8 mouse cellular contexts compared by ENCODE assay signal in the genomic region with DNA sequence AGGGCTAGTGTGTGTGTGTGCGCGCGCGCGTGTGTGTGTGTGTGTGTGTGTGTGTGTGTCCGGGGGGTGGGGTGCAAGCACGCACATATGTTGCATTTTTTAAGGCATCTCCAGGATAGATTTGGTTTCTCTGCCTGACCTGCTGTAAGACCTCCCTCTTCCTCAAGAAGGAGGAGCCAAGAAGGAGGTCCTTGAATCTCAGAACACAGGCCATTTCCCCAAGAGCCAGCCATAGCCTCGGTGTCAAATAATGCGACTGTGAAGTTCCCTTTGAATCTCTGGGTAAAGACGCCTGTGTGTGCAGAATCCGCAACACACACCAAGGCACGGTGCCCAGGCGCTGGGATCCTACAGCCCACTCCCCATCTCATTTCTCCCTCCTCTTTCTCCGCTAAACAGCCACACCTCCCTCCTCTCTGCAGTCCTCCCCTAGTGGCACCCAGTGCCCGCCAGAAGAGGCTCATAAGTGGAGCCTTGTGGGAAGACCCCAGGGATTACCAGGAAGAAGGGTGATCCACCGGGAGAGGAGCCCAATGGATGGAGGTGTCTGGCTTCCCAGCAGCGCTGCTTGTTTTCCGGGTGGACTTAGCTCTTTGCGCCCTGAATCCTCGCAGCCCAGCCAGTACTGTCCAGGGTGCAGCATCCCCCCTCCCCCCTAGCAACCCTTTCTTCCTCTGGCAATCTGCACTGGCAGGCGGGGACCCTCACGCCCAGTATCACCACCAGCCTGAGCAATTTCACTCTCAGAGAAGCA.
DNase-seq lines count a peak whose midpoint lies in the region; ATAC-seq and TF ChIP-seq lines count a peak whose summit lies in the region.

No protein-coding gene starts in this region.

- H3K4me2 ChIP-seq in forebrain, embryonic 16.5 days (ENCODE audit: low read length): peak overlapping the region; percentile 59
- H3K4me2 ChIP-seq in lung, embryonic 15.5 days: peak overlapping the region; percentile 97

- peaks cover 3% of the 10 kb centered on the region; the same call in 1 of the 2 replicates for H3K4me1 ChIP-seq in cerebellum, adult 2 months (ENCODE audit: control insufficient read depth, insufficient read depth, low read length)
- peaks cover 22% of the 10 kb centered on the region for H3K4me1 ChIP-seq in forebrain, embryonic 16.5 days (replicated peaks; ENCODE audit: control insufficient read depth, insufficient read depth, low read length)
- H3K4me1 ChIP-seq in lung, embryonic 15.5 days: peaks cover 27% of the 10 kb centered on the region
- H3K4me1 ChIP-seq in olfactory bulb, adult 2 months (ENCODE audit: control insufficient read depth, insufficient read depth, low read length): no peaks in the 10 kb centered on the region

- TF ChIP-seq POLR2A in cerebellum, adult 2 months (IDR thresholded peaks at IDR 0.05; ENCODE audit: borderline replicate concordance, insufficient read depth, low read length): peak; percentile 27; the same call in 1 of the 2 replicates
- no peak for TF ChIP-seq POLR2A in olfactory bulb, adult 2 months (IDR thresholded peaks at IDR 0.05; ENCODE audit: insufficient read depth, low read depth, low read length)

- no peaks in the 10 kb centered on the region for H3K9me3 ChIP-seq in forebrain, embryonic 16.5 days (ENCODE audit: control insufficient read depth, low read length)
- H3K9me3 ChIP-seq in lung, embryonic 15.5 days: no peaks in the 10 kb centered on the region

- H3K9ac ChIP-seq in forebrain, embryonic 16.5 days (replicated peaks; ENCODE audit: low read depth, low read length): peak overlapping the region; percentile 92
- peak overlapping the region; percentile 83 for H3K9ac ChIP-seq in lung, embryonic 15.5 days

- no peaks in the 10 kb centered on the region for H3K27me3 ChIP-seq in cerebellum, adult 2 months (ENCODE audit: control insufficient read depth, insufficient read depth, low read length)
- peaks cover 10% of the 10 kb centered on the region for H3K27me3 ChIP-seq in forebrain, embryonic 16.5 days (replicated peaks; ENCODE audit: control insufficient read depth, insufficient read depth, low read length)
- H3K27me3 ChIP-seq in lung, embryonic 15.5 days: peaks cover 20% of the 10 kb centered on the region

- TF ChIP-seq CTCF in cerebellum, adult 2 months (IDR thresholded peaks at IDR 0.05; ENCODE audit: borderline replicate concordance, insufficient read depth, low read depth, low read length): no peak
- no peak for TF ChIP-seq CTCF in olfactory bulb, adult 2 months (IDR thresholded peaks at IDR 0.05; ENCODE audit: insufficient read depth, low read depth, low read length)

- under 1% methylated on average over 22 of the region's 22 CpGs for WGBS in cerebellum, adult 2 months
- WGBS in forebrain, embryonic 16.5 days: 0% methylated on average over 22 of the region's 22 CpGs
- 2% methylated on average over 22 of the region's 22 CpGs for whole genome bisulfite sequencing in lung, embryonic 15.5 days
- WGBS in olfactory bulb, adult 2 months: under 1% methylated on average over 22 of the region's 22 CpGs

- H3K4me3 ChIP-seq in cerebellum, adult 2 months (replicated peaks; ENCODE audit: insufficient read depth, low read depth, low read length): peak overlapping the region; percentile 95
- peak overlapping the region; percentile 75 for H3K4me3 ChIP-seq in forebrain, embryonic 16.5 days (replicated peaks; ENCODE audit: low read length)
- H3K4me3 ChIP-seq in lung, embryonic 15.5 days: peak overlapping the region; percentile 88
- H3K4me3 ChIP-seq in olfactory bulb, adult 2 months (ENCODE audit: insufficient read depth, low read depth, low read length): peak overlapping the region; percentile 97

- peak overlapping the region; percentile 93 for H3K27ac ChIP-seq in cerebellum, adult 2 months (ENCODE audit: insufficient read depth, low read length)
- peak overlapping the region; percentile 99 for H3K27ac ChIP-seq in forebrain, embryonic 16.5 days (ENCODE audit: low read length)
- H3K27ac ChIP-seq in lung, embryonic 15.5 days: peak overlapping the region; percentile 87
- H3K27ac ChIP-seq in olfactory bulb, adult 2 months (ENCODE audit: insufficient read depth, low read depth, low read length): peak overlapping the region; percentile 98

- no peaks in the 10 kb centered on the region for H3K36me3 ChIP-seq in forebrain, embryonic 16.5 days (ENCODE audit: control insufficient read depth, insufficient read depth)
- no peaks in the 10 kb centered on the region for H3K36me3 ChIP-seq in lung, embryonic 15.5 days

- ATAC-seq in forebrain, embryonic 16.5 days: peak; percentile 84
- ATAC-seq in hematopoietic stem cell, adult 5-6 weeks (replicated peaks in 1 of 2; ENCODE audit: insufficient read depth in 1 of 2, low FRiP score in 2 of 2, low TSS enrichment in 1 of 2, low read depth in 1 of 2, poor library complexity in 2 of 2, severe bottlenecking in 2 of 2): peak; percentile 78 to 90
- peak; percentile 70 for ATAC-seq in lung, embryonic 15.5 days (ENCODE audit: borderline replicate concordance, extremely low read depth, low FRiP score, low TSS enrichment)
- no peak for ATAC-seq in activated CD4-positive, CD25-positive, alpha-beta regulatory T cell, adult 4 months

- peak; percentile 43 for DNase-seq in R1 (ENCODE audit: low read depth, low spot score)
- peak; percentile 60 to 70 for DNase-seq in cerebellum, adult 2 months
- DNase-seq in layer of hippocampus, postnatal 25 days (ENCODE audit: extremely low spot score in 1 of 2, low spot score in 1 of 2): peak; percentile 30 to 51
